Mouse (Mus musculus): ENCODE data around the gene Nrg3. TPM values are rescaled to one million over a fixed set of nuclear protein-coding genes. Genes with fewer than 3 reads are reported as not detected.

The Nrg3 gene
- polyA plus RNA-seq (2012; ENCODE audit: low replicate concordance): not detected in 2 replicates

GRCm38 (mm10) chr14:39472790-39473761 lies at the start of gene Nrg3:
TSS of gene Nrg3 (minus strand) at chr14:39473088.

